Mouse (Mus musculus) CD4-positive, CD25-positive, alpha-beta regulatory T cell, adult 9 weeks (primary cell): Measurements from ENCODE around the gene Ptar1. TPM values are rescaled to one million over a fixed set of nuclear protein-coding genes. Genes with fewer than 3 reads are reported as not detected.

ENCODE experiments used
- polyA plus RNA-seq: library from polyadenylated mRNA; unstranded; fragments of 100-300 nt; shearing (Covaris generic); gene quantifications from one replicate; pipeline ENCODE4 v1.2.1, GENCODE M21; 2017

The Ptar1 gene
- polyA plus RNA-seq = 10.6 TPM

DNA sequence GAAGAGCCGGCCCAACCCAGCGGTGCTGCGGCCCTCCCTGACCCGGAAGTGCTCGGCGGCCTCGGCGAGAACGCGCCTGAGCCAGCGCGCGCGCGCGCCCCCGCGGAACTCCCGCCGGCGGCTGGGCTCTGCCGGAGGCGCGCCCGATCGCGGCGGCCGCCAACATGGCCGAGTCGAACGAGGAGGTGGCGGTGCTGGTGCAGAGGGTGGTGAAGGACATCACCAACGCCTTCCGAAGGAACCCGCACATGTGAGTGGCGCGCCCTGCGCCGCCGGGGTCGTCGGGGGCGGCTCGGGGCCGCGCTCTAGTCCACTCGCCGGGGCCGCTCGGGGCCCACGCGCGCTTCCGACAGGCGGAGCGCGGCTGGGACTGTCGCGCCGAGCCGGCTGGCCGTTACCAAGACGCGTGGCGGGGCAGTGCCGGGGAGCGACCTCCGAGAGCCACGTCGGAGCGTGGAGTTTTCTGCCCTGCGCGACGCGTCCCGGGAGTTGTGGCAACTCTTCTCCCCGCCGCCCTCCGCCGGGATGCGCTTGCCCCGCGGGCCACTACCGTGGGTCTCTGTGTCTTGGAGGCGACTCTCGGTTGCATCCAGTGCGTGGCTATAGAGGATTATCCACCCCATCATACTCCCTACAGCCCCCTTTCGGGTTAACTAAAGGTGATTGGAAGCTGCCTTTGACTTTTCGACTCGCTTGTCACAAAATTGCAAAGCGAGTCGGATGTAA is at the start of gene Ptar1:
TSS of gene Ptar1 (plus strand) at position 134 of the 726 bp plus-strand sequence.

DNA sequence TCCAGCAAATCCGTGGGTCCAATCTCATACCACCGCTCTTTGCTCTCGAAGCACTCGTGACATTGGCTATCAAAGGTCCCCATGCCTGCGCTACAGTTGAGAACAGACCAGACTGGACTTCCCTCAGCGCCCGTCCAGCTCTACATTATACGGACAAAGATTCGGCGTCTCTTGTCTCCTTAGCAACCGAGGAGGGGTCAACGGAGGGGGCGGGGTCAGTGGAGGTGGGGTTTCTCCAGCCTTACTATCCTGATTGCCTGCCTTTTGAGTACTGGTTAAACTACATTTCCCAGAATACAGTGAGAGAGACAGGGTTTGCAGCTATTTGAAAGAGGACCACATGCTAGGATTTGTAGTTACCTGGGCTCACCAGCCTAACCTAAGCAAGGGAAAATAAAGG is 34.6 kb upstream of the Ptar1 start, which contains the start of gene 1700028P14Rik:
TSS of gene 1700028P14Rik (minus strand) at position 169 of the 400 bp plus-strand sequence.

DNA sequence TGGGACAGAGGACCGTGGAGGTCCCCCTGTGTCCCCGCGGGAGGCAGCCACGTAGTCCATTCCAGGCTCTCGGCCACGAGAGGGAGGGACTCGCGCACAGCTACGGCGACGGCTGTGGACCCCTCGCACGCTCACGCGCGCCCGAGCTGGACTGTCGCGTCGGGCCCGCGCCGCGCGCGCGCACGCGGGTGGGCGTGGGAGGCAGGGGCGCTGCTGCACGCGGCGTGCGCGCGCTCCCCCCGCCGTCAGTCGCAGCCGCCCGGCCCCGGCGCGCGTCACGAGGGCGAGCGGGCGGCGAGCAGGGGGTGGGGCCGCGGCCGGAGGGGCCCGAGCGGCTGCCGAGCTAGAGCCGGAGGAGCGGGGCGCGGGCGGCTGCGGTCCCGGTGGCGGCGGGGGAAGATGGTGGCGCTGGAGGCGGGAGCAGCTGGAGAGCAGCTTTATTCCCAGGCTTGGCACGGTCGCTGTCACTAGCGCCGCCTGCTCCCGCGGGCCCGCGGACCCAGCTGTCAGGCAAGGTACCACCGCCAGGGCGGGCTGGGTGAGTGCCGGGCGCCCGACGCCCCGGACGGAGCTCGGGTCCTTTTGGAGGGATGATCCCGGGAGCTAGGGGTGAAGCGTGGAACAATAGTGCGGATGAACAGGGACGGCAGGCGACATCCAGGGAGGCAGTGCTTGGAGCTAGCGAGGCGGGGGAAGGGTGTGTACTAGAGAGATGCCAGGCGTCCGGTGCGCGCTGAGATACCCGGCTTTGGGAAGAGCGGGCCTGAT is 71.5 kb downstream of the Ptar1 start, which contains the start of gene Apba1:
TSS of gene Apba1 (plus strand) at position 334 of the 768 bp plus-strand sequence.

Other genes with a start within 250 kb of the Ptar1 start
- not detected for gene Mamdc2, start 239.0 kb upstream of the Ptar1 start, polyA plus RNA-seq
- not detected for gene 1700028P14Rik, start 34.6 kb upstream of the Ptar1 start, polyA plus RNA-seq
- gene Apba1, start 71.5 kb downstream of the Ptar1 start, polyA plus RNA-seq = not detected